Mouse (Mus musculus) monocyte, adult 5-6 weeks (primary cell): ENCODE measurements at regions not wholly inside any gene's neighbourhood (a gene's known extent, or its start where the extent isn't known, plus 50 kb on each side); places are given as distances from the start of the nearest gene placed in this dataset.

Source experiments
- ATAC-seq: fragments of 153-309, 156-312 bp; replicated peaks from 2 replicates; pipeline ENCODE4 v1.8.0; 2017; ENCODE audit warnings: mild to moderate bottlenecking; ENCODE audit not compliant: low TSS enrichment, insufficient number of reproducible peaks, severe bottlenecking, poor library complexity, low FRiP score

DNA sequence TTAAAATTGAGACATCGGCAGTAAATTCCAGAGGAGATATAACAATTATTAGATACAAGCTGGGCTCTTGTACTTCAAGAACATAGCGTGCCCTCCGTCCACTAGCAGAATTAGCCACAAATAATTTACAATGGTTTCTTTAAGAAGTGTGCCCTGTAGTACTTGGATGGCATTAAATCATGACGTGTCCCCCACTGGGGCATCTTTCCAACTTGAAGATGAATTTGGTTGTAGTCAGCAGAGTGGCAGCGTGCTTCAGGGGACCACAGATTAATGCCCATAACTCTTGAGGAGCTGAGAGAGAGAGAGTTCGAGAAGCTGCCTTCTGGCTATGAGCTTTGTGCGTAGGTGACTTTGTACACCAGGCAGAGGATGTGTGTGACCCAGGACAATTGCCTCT lies 172.7 kb downstream of the Snx10 start:
- ATAC-seq = no peak

DNA sequence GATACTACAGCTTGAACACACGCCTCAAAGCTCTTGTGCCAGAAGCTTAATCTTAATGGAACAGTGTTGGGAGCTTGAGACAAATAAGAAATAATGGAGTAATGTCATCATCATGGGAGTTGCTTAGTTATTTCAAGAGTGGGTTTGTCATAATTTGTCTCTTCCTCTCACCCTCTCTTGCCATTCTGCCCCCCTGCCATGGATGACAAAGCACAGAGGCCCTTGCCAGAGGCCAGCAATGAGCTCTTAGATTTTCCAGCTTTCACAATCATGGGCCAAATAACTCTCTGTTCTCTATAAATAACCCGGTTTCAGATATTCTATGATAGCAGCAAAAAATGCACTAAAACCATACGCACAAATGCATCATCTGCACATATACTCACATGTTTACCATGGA lies 174.1 kb downstream of the Snx10 start:
- ATAC-seq = no peak

DNA sequence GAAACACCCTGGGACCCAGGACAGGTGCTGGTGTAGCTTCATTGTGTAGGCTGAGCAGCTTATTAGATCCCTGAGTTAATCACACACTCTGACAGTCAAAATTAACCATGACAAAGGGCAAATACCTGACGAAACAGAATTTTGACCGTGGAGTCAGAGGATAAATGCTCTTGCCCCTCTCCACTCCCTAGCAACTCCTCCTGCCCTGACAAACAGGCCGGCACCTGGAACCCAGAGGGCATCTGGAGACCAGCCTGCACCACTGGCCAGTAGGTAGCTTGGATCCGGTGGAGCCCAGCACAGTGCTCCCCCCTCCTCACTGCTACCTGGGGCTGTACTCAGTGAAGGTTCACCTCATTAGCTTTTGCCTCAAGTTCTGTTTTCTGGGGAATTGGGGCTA lies 174.5 kb downstream of the Snx10 start:
- no peak for ATAC-seq

DNA sequence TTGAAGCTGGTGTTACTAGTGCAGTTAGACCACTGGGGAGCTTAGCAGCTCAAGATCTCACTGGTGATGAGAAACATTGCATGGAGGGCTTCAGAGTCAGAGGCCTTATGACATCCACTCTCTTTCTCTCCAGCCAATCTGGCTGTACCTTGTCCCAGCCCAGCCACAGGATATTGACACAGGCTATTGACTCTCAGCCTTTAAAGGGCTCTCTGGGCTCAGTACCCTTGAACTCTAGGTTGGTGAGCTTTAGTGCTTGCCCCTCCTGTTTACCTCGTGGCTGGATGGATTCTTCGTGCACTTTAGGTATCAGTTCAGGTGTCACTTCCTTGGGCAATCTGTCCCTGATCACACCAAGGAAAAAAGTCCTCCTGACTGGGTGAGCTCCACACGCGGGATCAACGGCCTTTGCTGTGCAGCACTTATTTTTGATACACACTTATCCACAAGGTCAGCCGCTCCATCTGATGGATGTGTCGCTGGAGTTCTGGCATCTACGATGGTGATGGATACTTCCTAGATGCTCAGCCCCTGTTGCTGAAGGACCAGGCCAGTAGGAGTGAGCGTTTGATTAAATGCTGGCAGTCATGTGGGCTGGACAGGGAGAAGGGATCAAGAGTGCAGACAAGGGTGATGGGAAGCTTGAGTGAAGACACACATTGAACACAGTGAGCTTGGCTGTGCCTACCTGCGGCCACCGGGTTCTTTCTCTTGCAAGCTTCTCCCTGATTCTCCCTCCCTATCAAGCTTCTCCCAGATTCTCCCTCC lies 177.7 kb downstream of the Snx10 start:
- no peak for ATAC-seq

DNA sequence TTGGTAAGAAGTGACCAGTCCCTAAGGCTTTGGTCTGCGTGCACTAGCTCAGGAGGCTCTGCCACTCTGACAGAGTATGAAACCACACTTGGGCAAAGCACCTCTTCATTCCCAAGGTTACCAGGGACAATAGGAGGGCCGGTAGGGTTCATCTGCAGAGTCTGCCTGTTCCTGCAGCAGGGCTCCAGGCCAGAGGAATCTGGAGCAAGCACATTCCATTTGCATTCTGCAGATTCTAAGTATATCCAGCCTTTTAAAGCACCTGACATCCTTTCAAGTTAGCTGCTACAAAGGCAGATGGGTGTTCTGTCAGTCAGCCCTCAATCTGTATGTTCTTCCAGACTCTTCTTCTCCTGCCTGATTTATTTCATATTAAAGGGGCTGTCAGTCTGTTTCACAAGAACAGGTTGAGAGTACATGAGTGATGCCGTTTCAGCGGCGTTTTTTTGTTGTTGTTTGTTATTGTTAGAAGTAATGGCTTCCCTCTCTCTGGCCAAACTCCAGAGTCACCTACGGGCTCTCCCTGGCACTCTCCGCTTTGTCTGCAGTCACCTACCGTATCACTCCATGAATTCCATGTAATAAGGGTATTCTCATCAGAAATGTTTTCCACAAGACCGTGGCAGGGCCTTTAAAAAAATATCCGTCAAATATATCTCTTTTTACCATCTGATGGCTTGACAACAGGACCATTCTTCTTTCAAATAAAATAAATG lies 178.9 kb downstream of the Snx10 start:
- no peak for ATAC-seq

DNA sequence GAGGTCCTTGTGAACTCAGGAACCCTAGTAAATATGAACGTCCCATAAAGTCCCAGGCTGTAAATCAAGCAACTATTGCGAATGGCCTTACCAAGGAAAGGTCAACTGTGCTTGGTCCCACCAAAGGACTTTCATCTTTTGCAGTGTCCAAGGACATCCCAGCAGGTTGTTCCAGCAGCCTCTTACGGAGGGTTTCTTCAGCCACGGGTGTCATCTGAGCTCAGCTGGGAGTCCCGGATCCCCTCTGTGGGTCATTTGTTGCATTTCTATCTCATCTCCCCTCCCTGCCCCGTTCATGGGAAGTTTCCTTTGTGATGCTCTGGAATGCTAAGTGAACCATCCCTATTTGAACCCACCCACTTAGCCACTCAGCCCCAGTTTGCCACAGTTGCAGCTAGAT lies 184.3 kb downstream of the Snx10 start:
- ATAC-seq = no peak

DNA sequence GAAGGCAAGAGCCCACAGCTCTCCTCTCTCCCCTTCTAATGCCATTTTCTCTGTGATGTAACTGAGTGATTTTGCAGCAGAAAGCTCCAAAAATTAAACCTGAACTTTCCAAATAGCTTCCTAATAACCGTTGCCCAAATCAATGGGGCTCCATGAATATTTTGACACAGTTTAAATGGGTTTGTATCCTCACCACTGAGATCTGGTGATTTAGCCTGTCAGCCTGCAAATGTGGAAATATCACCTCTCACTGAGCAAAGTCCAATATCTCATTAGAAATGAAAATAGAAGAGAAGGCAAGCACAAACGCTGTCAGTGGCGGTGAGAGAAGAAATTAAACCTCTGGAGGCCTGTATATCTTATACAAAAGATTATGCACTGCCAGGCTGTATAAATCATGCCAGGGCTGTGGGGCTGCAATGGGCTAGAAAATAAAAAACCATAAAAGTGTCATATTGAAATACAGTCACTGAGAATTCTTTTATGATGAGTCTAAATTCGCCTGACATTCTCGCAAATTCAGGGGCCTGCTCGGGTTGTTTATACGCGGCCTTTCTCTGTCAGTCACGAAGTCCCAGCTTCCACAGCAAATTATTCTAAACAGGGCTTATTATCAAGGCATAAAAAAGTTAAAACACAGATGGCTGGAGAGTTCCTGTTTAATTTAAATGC lies 185.1 kb downstream of the Snx10 start:
- no peak for ATAC-seq

DNA sequence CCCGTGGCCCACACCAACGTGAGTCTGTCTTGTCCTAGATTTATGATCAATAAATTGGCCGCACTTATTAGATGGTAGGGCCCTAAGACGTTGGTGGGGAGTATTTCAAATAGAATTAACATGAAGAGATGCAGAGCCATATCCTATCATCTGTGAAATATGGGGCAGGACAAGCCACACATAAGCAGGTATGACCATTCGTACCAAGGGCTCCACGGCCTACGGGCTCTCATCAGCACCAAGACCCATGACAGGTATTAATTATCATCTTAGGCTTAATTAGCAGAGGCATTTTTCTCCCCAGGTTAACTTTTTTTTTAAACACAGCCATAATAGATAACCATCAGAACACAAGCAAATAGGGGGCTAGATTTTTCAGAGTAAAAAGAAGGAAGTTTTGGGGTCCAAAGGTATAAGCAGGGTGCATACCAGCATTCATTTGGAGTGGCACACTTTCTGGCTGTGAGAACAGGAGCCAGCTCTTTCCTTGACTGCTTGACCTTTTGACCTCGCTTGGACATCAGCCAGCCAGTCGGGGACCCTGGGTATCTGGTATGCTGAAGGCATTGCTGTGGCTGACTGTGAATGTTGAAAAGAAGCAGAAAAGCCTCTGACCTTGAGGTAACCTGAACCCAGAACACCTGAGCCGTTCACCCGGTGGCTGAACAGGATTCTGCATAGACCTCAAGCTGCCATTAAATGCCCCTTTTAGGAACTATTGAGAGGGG lies 185.8 kb downstream of the Snx10 start:
- no peak for ATAC-seq

DNA sequence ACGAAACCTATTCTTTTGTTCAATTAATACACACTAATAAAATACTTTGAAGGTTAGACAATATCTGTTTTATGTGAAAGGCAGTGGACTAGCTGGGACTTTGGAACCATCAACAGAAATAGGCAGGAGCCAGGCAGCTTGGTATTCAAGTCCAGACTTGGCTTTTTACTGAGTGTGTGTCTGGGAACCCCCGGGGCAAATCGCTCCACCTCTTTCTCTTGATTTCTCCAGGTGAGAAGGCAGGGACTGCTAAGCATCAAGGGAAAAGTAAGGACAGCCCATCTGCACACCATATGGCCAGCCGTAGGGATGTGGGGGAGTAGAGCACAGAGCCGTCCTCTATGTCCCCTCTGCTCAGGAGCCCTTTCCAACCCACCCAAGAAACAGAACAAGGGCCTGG lies 186.5 kb downstream of the Snx10 start:
- ATAC-seq = no peak

DNA sequence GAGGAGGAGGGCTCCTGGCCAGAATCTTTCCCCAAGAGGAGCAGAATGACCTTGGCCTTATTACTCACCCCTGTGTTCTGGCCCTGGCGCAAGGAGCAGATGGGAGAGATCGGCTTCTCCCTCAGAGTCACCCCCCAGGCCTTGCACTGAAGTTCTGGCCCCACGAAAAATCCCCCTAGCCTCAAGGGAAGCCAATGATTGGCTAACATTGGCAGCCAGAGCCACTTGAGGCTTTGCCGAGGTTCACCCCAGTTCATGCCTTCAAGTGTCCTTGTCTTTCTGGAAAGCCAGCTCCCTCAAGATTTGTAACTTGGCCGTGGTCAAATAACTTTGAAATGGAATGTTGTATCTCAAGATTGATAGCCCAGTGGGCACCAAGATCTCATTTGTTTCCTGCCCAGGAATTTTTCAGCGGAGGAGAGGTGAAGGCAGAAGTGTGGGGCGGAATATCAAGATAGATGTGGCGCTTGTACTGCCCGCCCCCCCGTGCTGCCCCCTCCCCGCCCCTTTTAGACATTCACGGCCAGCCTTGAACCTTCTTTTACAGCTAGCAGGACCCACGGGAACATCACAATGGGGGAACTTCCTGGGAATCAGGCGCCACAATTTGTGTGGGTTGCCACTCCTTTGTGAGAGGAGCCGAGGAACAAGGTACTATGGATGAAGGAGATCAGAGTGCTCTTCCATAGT lies 187.4 kb downstream of the Snx10 start:
- ATAC-seq = no peak

DNA sequence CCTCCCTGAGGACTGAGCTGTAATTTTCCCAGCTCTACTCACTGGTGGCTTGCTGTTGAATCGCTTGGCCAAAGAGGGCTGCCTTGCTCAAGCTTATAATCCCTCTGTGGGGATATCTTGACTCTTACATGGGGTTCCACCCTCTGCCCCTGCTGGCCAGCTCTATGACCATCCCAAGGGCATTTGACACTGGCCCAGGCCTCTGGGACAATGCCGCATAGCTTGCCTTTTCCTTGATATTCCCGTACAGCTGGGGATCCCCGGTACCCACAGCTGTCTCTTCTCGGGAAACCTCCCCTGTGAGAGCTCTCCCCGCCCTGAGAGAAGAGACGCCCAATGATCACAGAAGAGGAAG lies 187.9 kb downstream of the Snx10 start:
- no peak for ATAC-seq

DNA sequence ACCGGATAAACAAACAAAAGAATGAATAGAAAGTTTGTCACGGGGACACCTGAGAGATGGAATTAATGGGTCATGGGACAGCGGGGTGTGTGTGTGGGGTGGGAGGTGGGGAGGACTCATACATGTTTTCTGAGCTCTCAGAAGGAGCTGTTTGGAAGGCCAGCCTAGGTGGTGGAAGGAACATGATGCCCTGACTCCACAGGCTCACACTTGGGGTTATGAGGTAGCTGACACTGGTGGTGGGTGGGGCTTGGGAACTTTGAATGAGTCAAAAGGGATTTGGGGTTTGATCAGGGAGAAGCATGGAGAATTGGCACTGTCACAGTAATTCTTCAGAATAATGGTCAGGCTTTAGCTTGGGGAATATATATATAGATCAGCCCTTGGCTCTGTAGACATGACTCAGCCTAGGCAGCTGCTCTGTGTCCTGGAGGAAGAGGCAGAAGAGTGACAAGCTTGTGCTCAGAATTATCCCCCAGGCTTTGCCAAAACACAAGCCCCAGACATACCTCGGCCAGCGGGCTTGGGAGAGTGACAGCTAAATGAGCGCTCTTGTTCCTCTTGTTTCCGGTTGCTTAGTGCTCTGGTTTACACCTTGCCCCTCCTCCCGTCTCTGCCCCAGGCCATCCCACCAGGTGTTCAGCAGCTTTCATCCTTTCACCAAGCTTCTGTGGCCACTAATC lies 191.6 kb downstream of the Snx10 start:
- no peak for ATAC-seq

DNA sequence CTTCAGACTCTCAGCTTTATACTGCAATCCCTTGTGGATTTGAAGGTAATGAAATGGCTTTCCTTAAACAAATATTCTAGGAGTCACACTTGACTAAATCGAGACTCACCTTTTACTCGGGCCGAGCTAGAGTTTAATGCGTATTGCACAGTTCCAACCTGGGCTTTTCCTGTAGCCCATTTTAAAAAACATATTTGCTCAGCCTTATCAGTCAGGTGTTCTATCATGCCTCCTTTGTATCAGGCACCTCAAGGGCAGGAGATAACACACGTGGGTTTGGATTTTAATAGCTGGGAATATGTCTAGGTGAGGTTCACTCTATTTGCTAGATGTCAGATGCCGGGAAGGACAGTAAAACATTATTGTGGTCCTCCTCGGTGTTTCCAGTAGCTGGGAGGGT lies 193.7 kb downstream of the Snx10 start:
- no peak for ATAC-seq

DNA sequence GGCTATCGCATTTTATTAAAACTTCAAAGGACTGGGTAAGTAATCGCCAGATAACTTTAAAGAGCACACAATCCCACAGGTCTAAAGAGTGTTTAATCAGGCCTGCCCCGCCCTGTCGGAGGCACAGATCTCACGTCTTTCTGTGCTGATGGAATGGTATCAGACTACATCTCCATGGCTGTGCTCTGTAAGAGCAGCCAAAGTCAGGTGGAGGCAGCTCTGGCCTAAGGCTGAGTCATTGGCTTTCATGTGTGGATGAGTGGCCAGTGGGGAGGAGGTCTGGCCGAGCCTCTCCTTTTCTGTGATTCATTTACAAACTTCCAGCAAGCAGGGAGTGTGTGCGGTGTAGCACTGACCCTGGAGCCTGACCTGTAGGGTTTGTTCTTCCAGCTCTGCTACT lies 197.0 kb downstream of the Snx10 start:
- ATAC-seq = no peak

DNA sequence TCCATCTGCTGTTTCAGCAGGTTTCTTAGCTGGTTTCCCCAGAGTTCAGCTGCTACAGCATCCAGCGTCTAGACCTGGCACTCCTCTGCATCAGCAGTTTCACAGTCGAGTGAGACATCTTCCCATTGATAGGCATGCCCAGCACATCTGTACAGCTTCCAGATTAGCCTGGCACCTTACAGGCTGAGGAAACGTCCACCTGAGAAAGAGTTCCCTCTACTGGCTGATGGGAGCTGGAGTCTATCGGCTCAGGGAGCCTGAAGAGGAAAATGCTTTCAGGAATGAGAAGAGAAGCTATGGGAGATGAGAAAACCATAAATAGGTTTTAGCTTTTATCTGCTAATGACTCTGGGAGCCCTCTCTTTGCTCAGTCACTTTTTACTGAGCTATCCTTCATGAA lies 199.4 kb downstream of the Snx10 start:
- no peak for ATAC-seq

DNA sequence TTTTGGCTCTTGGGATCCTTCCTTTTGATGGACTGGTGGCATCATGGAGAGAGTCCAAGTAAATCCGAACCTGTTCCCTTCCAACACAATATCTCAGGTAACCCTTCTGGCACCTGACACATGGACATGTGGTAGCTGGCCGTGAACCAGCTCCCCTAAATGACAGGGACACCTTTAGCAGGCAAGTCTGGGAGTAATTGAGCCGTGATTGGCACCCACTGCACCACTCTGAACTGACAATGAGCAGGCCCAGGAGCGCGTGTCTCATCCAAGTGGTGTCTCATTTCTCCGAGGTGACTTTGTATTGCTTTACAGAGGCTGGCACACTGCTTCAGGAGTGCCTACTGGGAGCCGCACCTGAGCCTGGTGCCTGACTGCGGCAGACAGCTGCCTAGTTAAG lies 203.5 kb downstream of the Snx10 start:
- ATAC-seq = no peak

DNA sequence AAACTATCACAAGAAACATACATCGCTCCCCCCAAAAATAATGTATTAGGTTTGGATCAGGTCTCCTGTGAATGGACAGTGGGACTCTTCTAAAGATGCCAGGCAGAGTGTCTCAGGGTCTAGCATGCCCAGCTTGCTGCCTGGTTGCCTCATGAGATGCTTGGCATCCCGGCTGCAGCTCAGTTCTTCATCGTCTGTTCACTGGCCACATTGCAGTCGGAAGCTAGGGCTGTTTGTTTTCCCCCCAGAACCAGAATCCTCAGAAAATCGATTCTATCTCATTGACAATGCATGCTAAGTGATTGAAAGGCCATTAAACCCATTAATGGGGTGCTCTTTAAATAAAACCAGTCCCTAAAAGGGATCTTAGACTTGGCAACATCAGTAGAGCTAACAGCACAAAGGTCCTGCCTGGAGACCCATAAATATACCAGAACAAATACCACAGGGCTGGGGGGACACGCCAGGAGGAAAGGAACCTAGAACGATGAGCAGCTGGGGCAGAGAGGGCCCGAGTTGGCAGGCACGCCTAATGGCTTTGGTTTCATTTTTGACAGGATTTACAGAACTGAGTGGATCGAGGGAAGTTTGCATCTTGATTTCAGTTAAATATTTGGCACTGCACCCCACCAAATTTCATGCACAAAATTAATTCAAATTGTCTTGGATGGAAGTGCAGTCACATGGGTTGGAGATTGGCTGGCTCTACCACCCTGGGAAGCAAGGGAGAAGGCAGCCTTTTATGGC lies 205.3 kb downstream of the Snx10 start:
- no peak for ATAC-seq
